ENCODE assay signal across 8 mouse cellular contexts in the genomic region with DNA sequence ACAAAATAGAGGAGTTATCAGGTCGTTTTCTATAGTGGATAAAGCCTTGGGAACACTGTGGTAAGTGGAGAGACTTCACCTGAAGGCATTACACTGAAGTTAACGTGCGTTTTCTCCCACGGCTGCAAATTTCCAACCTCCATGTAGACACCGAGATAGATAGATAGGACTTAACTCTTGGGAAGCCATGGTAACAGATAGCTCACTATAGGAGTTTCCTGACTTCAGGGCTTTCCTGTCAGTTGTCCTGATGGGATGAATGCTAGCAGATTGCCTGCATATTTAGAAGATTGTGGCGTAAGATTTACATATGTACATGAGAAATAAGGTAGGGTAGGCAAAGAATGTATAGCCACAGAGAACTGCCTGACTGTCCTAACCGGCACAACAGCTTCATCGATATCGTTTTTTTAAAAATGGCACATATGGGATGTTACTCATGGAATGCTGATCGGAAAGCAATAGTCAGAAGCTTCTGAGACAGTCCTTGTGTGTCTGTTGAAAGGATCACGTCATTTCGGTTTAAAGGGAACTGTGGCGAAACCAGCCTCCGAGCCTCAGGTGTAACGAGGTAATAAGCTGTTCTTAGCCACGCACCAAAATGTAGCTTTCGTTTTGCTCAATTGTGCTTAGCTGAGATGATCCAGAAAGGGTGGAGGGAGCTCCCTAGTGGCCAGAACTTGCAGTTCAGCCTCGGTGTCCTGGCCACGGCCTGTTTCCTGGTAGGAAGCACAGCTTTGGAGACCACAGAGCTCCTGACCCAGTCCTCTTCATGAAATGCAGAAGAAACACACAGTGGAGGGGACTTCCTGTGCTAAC.
DNase-seq lines count a peak whose midpoint lies in the region; ATAC-seq and TF ChIP-seq lines count a peak whose summit lies in the region.

No protein-coding gene starts in this region.

- no peak overlapping the region for H3K27ac ChIP-seq in ES-E14 (ENCODE audit: insufficient read depth, low read depth, low read length, poor library complexity, severe bottlenecking)
- H3K27ac ChIP-seq in forebrain, embryonic 16.5 days (ENCODE audit: low read length), result no peak overlapping the region
- H3K27ac ChIP-seq in layer of hippocampus, adult 2 months, result peak overlapping the region; percentile 81
- H3K27ac ChIP-seq in lung, embryonic 14.5 days (ENCODE audit: low read depth), result no peak overlapping the region
- no peak overlapping the region for H3K27ac ChIP-seq in olfactory bulb, adult 2 months (ENCODE audit: insufficient read depth, low read depth, low read length)
- no peak overlapping the region for H3K27ac ChIP-seq in thymus, adult 2 months (ENCODE audit: control insufficient read depth, insufficient read depth, low read length)

- in situ Hi-C loops in ES-E14 (cut with MboI; ENCODE audit: low sequenced_read_pairs in 2 of 2, unreplicated experiment in 2 of 2), result loop anchor here in 1 of 2 experiments (25.0 kb wide), 1 partner anchor 401 kb away; no protein-coding TSS in a partner anchor

- TF ChIP-seq CTCF in layer of hippocampus, adult 2 months (conservative IDR thresholded peaks at IDR 0.05), result peak; percentile 97
- TF ChIP-seq CTCF in lung, embryonic 14.5 days (IDR thresholded peaks at IDR 0.05; ENCODE audit: low read depth), result peak; percentile 96
- peak; percentile 75 for TF ChIP-seq CTCF in olfactory bulb, adult 2 months (IDR thresholded peaks at IDR 0.05; ENCODE audit: insufficient read depth, low read depth, low read length)
- TF ChIP-seq CTCF in thymus, adult 2 months (IDR thresholded peaks at IDR 0.05; ENCODE audit: borderline replicate concordance, control insufficient read depth, extremely low read depth, insufficient read depth, low read length, poor library complexity), result peak; percentile 82; the same call in 1 of the 2 replicates

- 42% methylated on average over 19 of the region's 19 CpGs for WGBS in forebrain, embryonic 16.5 days
- WGBS in lung, embryonic 14.5 days, result 36% methylated on average over 19 of the region's 19 CpGs
- WGBS in olfactory bulb, adult 2 months, result 33% methylated on average over 19 of the region's 19 CpGs
- WGBS in thymus, adult 2 months, result 28% methylated on average over 19 of the region's 19 CpGs

- no peak overlapping the region for H3K9ac ChIP-seq in ES-E14 (ENCODE audit: insufficient read depth, low read depth, low read length, poor library complexity, severe bottlenecking)
- peak overlapping the region; percentile 42 for H3K9ac ChIP-seq in forebrain, embryonic 16.5 days (replicated peaks; ENCODE audit: low read depth, low read length)
- H3K9ac ChIP-seq in lung, embryonic 14.5 days, result peak overlapping the region; percentile 35

- H3K27me3 ChIP-seq in forebrain, embryonic 16.5 days (replicated peaks; ENCODE audit: control insufficient read depth, insufficient read depth, low read length), result no peaks in the 10 kb centered on the region
- no peaks in the 10 kb centered on the region for H3K27me3 ChIP-seq in lung, embryonic 14.5 days (ENCODE audit: insufficient read depth, low read length)
- H3K27me3 ChIP-seq in thymus, adult 2 months (ENCODE audit: control insufficient read depth, insufficient read depth, low read length), result no peaks in the 10 kb centered on the region

- no peak overlapping the region for H3K4me3 ChIP-seq in ES-E14 (ENCODE audit: insufficient read depth in 1 of 2, low read depth in 1 of 2, low read length in 2 of 2, poor library complexity in 1 of 2, severe bottlenecking in 1 of 2)
- peak overlapping the region; percentile 43 for H3K4me3 ChIP-seq in forebrain, embryonic 16.5 days (replicated peaks; ENCODE audit: low read length)
- peak overlapping the region; percentile 64 for H3K4me3 ChIP-seq in layer of hippocampus, adult 2 months
- peak overlapping the region; percentile 38 for H3K4me3 ChIP-seq in lung, embryonic 14.5 days (ENCODE audit: low read depth, low read length)
- H3K4me3 ChIP-seq in olfactory bulb, adult 2 months (ENCODE audit: insufficient read depth, low read depth, low read length), result peak overlapping the region; percentile 57
- H3K4me3 ChIP-seq in thymus, adult 2 months (ENCODE audit: control insufficient read depth, insufficient read depth, low read length), result peak overlapping the region; percentile 19; the same call in 1 of the 2 replicates

- no peaks in the 10 kb centered on the region for H3K9me3 ChIP-seq in ES-E14 (ENCODE audit: control insufficient read depth, insufficient read depth, low read depth, low read length)
- no peaks in the 10 kb centered on the region for H3K9me3 ChIP-seq in forebrain, embryonic 16.5 days (ENCODE audit: control insufficient read depth, low read length)
- H3K9me3 ChIP-seq in lung, embryonic 14.5 days (ENCODE audit: low read depth, low read length), result no peaks in the 10 kb centered on the region

- peak; percentile 47 for DNase-seq in ES-E14 (ENCODE audit: low read depth, low spot score)
- peak; percentile 87 to 91 for DNase-seq in cerebellum, adult 18-20 months
- peak; percentile 80 to 87 for DNase-seq in heart, postnatal 36 days
- peak; percentile 86 to 89 for DNase-seq in layer of hippocampus, adult 2 months (ENCODE audit: low spot score in 2 of 2)
- peak; percentile 93 for DNase-seq in lung, embryonic 14.5 days
- DNase-seq in thymus, adult 2 months, result peak; percentile 84

- ATAC-seq in forebrain, embryonic 16.5 days, result peak; percentile 96
- ATAC-seq in lung, embryonic 14.5 days (ENCODE audit: insufficient read depth), result peak; percentile 92; the same call in 1 of the 2 replicates

- intact Hi-C loops in heart, postnatal 36 days (cut with DNase I), result loop anchor here (1.0 to 10.0 kb wide), 3 partner anchors 404 to 1821 kb away; no protein-coding TSS in a partner anchor

- no peak for TF ChIP-seq POLR2A in olfactory bulb, adult 2 months (IDR thresholded peaks at IDR 0.05; ENCODE audit: insufficient read depth, low read depth, low read length)
- no peak for TF ChIP-seq POLR2A in thymus, adult 2 months (IDR thresholded peaks at IDR 0.05; ENCODE audit: control insufficient read depth, extremely low read depth, insufficient read depth, low read length, poor library complexity)

- H3K36me3 ChIP-seq in ES-E14 (ENCODE audit: control insufficient read depth, insufficient read depth, low read length, poor library complexity, severe bottlenecking), result no peaks in the 10 kb centered on the region
- H3K36me3 ChIP-seq in forebrain, embryonic 16.5 days (ENCODE audit: control insufficient read depth, insufficient read depth), result no peaks in the 10 kb centered on the region
- H3K36me3 ChIP-seq in lung, embryonic 14.5 days (ENCODE audit: insufficient read depth), result no peaks in the 10 kb centered on the region
- no peaks in the 10 kb centered on the region for H3K36me3 ChIP-seq in thymus, adult 2 months (ENCODE audit: control insufficient read depth, insufficient read depth, low read length)

- no peaks in the 10 kb centered on the region for H3K4me1 ChIP-seq in ES-E14 (ENCODE audit: control insufficient read depth in 2 of 2, insufficient read depth in 2 of 2, low read length in 2 of 2, poor library complexity in 1 of 2)
- peaks cover 4% of the 10 kb centered on the region for H3K4me1 ChIP-seq in forebrain, embryonic 16.5 days (replicated peaks; ENCODE audit: control insufficient read depth, insufficient read depth, low read length)
- H3K4me1 ChIP-seq in lung, embryonic 14.5 days (ENCODE audit: insufficient read depth), result no peaks in the 10 kb centered on the region
- no peaks in the 10 kb centered on the region for H3K4me1 ChIP-seq in olfactory bulb, adult 2 months (ENCODE audit: control insufficient read depth, insufficient read depth, low read length)
- H3K4me1 ChIP-seq in thymus, adult 2 months (replicated peaks; ENCODE audit: control insufficient read depth, insufficient read depth, low read length), result no peaks in the 10 kb centered on the region

- H3K4me2 ChIP-seq in forebrain, embryonic 16.5 days (ENCODE audit: low read length), result peak overlapping the region; percentile 59
- H3K4me2 ChIP-seq in lung, embryonic 14.5 days, result peak overlapping the region; percentile 61

TF ChIP-seq in ES-E14, 5 proteins besides CTCF, POLR2A, EP300 and RAD21:
- TF ChIP-seq ZNF384 (IDR thresholded peaks at IDR 0.05; ENCODE audit: low read depth, low read length), result no peak
- TF ChIP-seq ZC3H11A (IDR thresholded peaks at IDR 0.05; ENCODE audit: borderline replicate concordance, low read depth, low read length), result peak; percentile 90

Comparison
In these comparisons a context has a peak if more than half of its experiments do, and no peak if none do; other contexts are left out.
1. H3K4me3 ChIP-seq: peak in forebrain, embryonic 16.5 days (single experiment), layer of hippocampus, adult 2 months (single experiment), lung, embryonic 14.5 days (single experiment), olfactory bulb, adult 2 months (single experiment) and thymus, adult 2 months (single experiment); none in ES-E14 (0 of 2).
2. Peak in every context shown above with its lines, with median percentiles within 50 percentile points of each other: DNase-seq and CTCF ChIP-seq.